Mouse (Mus musculus): Measurements from ENCODE around the gene Gpsm1.

GRCm38 (mm10) chr2:26391617-26392016 is 76.3 kb downstream of the Gpsm1 start:
- TF ChIP-seq FLI1 (IDR thresholded peaks at IDR 0.05; ENCODE audit: low read length) (no peak), GATA1 (IDR thresholded peaks at IDR 0.05; ENCODE audit: borderline replicate concordance, low read length) (no peak)
